Mouse (Mus musculus) kidney, embryonic 16.5 days (tissue): ENCODE measurements around the gene Glis3. TPM values are rescaled to one million over a fixed set of nuclear protein-coding genes. Genes with fewer than 3 reads are reported as not detected.

Experiments
- ATAC-seq: fragments of 200-750 bp; cut with Nextera tagmentation; 2 replicates; pipeline ENCODE4 v1.8.0; 2017; ENCODE audit warnings: moderate TSS enrichment; ENCODE audit not compliant: low FRiP score, low TSS enrichment
- H3K27ac ChIP-seq: fragments of 300-500 bp; sonication (generic); 2 replicates; pipeline ENCODE4 v1.5.1; 2014; ENCODE audit warnings: low read length
- H3K27me3 ChIP-seq: fragments of 300-500 bp; sonication (generic); 2 replicates; pipeline ENCODE4 v1.6.1; 2014; ENCODE audit warnings: low read length, control low read depth, mixed read lengths; ENCODE audit not compliant: insufficient read depth
- H3K36me3 ChIP-seq: fragments of 300-500 bp; sonication (generic); 2 replicates; pipeline ENCODE4 v1.6.1; 2014; ENCODE audit warnings: low read length, control low read depth, mixed read lengths; ENCODE audit not compliant: insufficient read depth
- H3K4me1 ChIP-seq: fragments of 300-500 bp; sonication (generic); 2 replicates; pipeline ENCODE4 v1.6.1; 2014; ENCODE audit warnings: low read length, control low read depth, mixed read lengths; ENCODE audit not compliant: insufficient read depth
- H3K4me2 ChIP-seq: fragments of 300-500 bp; sonication (generic); replicated peaks from 2 replicates; pipeline ENCODE4 v1.6.1; 2014; ENCODE audit warnings: low read depth, low read length
- H3K4me3 ChIP-seq: fragments of 300-500 bp; sonication (generic); 2 replicates; pipeline ENCODE4 v1.5.1; 2014; ENCODE audit warnings: mild to moderate bottlenecking, low read length
- H3K9ac ChIP-seq: fragments of 300-500 bp; sonication (generic); replicated peaks from 2 replicates; pipeline ENCODE4 v1.6.1; 2014; ENCODE audit warnings: low read length
- H3K9me3 ChIP-seq: fragments of 300-500 bp; sonication (generic); 2 replicates; pipeline ENCODE4 v1.6.1; 2016; ENCODE audit warnings: low read length, control low read depth
- WGBS: fragments of 180-500 bp; shearing (Covaris S2); extraction: QIAGEN DNeasy Blood & Tissue Kit; methylation state at CpG from one replicate; pipeline ENCODE4 v1.1.7; 2014; 5-methylcytosine and 5-hydroxymethylcytosine counted together
- polyA plus RNA-seq: library from polyadenylated mRNA; unstranded; fragments of >200 nt; fragmentation: Nextera tagmentation; extraction: Ambion mirVana; gene quantifications from 2 replicates; pipeline ENCODE4 v1.2.1, GENCODE M21; 2015

Gene Glis3
- polyA plus RNA-seq, 1 experiment from 2014 or later, result 9.0 TPM

GRCm38 (mm10) chr19:28428220-28428816 lies 251.6 kb downstream of the Glis3 start:
- H3K4me2 ChIP-seq, result no peak overlapping the region
- H3K9ac ChIP-seq, result no peak overlapping the region
- 68% methylated on average over 6 of the region's 6 CpGs for WGBS
- H3K27ac ChIP-seq, result no peak overlapping the region
- no peaks in the 10 kb centered on the region for H3K36me3 ChIP-seq
- H3K27me3 ChIP-seq, result no peaks in the 10 kb centered on the region
- no peaks in the 10 kb centered on the region for H3K4me1 ChIP-seq
- H3K4me3 ChIP-seq, result no peak overlapping the region
- ATAC-seq, result no peak
- no peaks in the 10 kb centered on the region for H3K9me3 ChIP-seq

GRCm38 (mm10) chr19:28424180-28424579 lies 255.7 kb downstream of the Glis3 start:
- H3K9ac ChIP-seq, result no peak overlapping the region
- H3K4me3 ChIP-seq, result no peak overlapping the region
- 92% methylated on average over 5 of the region's 5 CpGs for WGBS
- H3K4me1 ChIP-seq, result no peaks in the 10 kb centered on the region
- no peaks in the 10 kb centered on the region for H3K9me3 ChIP-seq
- H3K4me2 ChIP-seq, result no peak overlapping the region
- ATAC-seq, result no peak
- no peaks in the 10 kb centered on the region for H3K36me3 ChIP-seq
- no peaks in the 10 kb centered on the region for H3K27me3 ChIP-seq
- no peak overlapping the region for H3K27ac ChIP-seq

DNA sequence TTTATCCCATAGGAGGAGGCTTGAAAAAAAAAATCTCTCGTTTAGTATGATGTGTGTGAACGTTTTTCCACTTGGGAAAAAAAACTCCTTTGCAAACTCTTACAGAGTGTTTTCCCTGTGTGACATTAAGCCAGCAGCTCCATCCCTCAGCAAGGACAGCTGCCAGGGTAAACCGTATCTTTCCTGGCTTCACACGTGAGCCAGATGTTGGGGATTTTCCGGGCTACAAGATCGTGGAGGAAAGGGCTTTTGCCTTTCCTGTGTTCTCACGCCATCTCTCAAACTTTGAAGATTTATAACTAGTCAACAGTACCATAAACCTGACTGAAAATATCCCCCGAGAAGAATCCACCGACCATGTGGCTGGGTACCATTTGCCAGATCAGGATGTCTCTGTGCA lies 256.9 kb downstream of the Glis3 start:
- Histone ChIP-seq H3K9me3 (no peaks in the 10 kb centered on the region), H3K27ac (no peak overlapping the region), H3K9ac (no peak overlapping the region), H3K36me3 (no peaks in the 10 kb centered on the region), H3K4me1 (no peaks in the 10 kb centered on the region), H3K27me3 (no peaks in the 10 kb centered on the region), H3K4me2 (no peak overlapping the region), H3K4me3 (no peak overlapping the region)
- WGBS, result 21% methylated on average over 9 of the region's 9 CpGs
- no peak for ATAC-seq

DNA sequence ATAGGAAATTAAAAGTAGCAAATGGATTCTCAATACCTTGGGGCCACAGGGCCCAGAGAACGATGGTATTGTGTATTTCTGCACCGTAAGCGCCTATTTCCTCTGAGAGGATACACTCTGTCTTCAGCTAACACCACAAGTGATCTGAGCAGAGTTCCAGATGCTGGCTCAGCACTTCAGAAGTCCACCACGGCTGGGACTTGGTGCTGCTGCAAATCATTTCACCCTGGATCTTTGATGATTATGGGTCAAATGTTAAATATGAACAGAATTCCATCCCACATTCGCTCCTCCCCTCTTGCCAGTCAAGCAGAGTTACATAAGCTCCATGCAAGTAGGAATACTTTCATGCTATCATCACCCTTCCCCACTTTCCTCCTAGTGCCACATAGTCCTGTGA lies 263.8 kb downstream of the Glis3 start:
- WGBS, result 84% methylated on average over 5 of the region's 5 CpGs
- Histone ChIP-seq H3K4me3 (no peak overlapping the region), H3K27me3 (no peaks in the 10 kb centered on the region), H3K4me2 (no peak overlapping the region), H3K9me3 (no peaks in the 10 kb centered on the region), H3K27ac (no peak overlapping the region), H3K4me1 (no peaks in the 10 kb centered on the region), H3K36me3 (0 out of 2 replicates have a peak, but pooled peaks cover 4% of the 10 kb centered on the region), H3K9ac (no peak overlapping the region)
- ATAC-seq, result no peak

DNA sequence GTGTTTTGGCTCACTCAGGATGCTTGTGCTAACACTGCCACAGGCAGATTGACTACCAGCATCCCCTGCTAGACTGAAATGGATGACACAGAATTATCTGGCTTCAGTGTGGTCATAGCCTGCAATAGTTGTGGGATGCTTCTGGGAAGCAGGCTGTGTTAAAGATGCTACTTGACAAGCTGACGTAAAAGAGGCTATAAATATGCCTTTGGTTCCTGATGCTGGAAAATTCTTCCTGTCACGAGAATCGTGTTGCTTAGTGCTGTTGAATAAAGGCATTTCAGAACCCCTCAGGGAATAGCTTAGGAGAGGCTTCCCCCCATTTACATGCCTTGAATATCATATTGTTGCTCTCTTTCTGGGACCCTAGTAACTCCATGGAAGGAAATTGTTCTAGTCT lies 271.1 kb downstream of the Glis3 start:
- Histone ChIP-seq H3K9ac (no peak overlapping the region), H3K27me3 (no peaks in the 10 kb centered on the region), H3K4me2 (no peak overlapping the region), H3K4me3 (no peak overlapping the region), H3K27ac (no peak overlapping the region), H3K36me3 (0 out of 2 replicates have a peak, but pooled peaks cover 4% of the 10 kb centered on the region), H3K9me3 (no peaks in the 10 kb centered on the region), H3K4me1 (no peaks in the 10 kb centered on the region)
- WGBS, result 52% methylated on average over 3 of the region's 3 CpGs
- ATAC-seq, result no peak

DNA sequence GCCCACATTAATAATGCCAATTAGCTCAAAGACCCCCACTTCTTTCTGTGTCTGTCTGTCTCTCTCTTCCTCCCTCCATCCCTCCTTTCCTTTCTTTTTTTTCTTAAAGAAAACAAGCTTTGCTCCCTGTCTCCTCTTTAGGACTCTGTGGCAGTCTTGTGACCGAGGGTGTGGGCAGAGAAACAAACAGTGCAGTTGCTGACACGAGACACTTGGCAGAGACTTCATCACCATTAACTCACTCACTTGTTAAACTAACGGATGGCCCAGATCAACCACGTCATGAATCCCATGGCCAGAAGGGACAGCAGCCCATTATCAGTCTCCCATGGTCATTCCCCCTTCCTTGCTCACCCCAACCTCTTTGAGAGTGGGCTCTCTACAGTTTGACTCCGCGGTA lies 276.9 kb downstream of the Glis3 start:
- ATAC-seq, result no peak
- 45% methylated on average over 6 of the region's 6 CpGs for WGBS

GRCm38 (mm10) chr19:28395584-28395861 lies 284.4 kb downstream of the Glis3 start:
- H3K27ac ChIP-seq, result no peak overlapping the region
- no peaks in the 10 kb centered on the region for H3K36me3 ChIP-seq
- no peaks in the 10 kb centered on the region for H3K9me3 ChIP-seq
- H3K4me1 ChIP-seq, result no peaks in the 10 kb centered on the region; the same call in 1 of the 2 replicates
- H3K4me2 ChIP-seq, result no peak overlapping the region
- H3K4me3 ChIP-seq, result no peak overlapping the region
- peak; percentile 27; the same call in 1 of the 2 replicates for ATAC-seq
- H3K9ac ChIP-seq, result no peak overlapping the region
- 43% methylated on average over 1 of the region's 1 CpGs for WGBS
- H3K27me3 ChIP-seq, result no peaks in the 10 kb centered on the region

More for the DNA sequence above, 276.9 kb downstream of the Glis3 start:
- no peaks in the 10 kb centered on the region for H3K9me3 ChIP-seq
- no peaks in the 10 kb centered on the region for H3K36me3 ChIP-seq
- H3K27ac ChIP-seq, result no peak overlapping the region
- no peaks in the 10 kb centered on the region for H3K27me3 ChIP-seq
- H3K4me2 ChIP-seq, result no peak overlapping the region
- H3K4me1 ChIP-seq, result no peaks in the 10 kb centered on the region
- H3K4me3 ChIP-seq, result no peak overlapping the region
- no peak overlapping the region for H3K9ac ChIP-seq

DNA sequence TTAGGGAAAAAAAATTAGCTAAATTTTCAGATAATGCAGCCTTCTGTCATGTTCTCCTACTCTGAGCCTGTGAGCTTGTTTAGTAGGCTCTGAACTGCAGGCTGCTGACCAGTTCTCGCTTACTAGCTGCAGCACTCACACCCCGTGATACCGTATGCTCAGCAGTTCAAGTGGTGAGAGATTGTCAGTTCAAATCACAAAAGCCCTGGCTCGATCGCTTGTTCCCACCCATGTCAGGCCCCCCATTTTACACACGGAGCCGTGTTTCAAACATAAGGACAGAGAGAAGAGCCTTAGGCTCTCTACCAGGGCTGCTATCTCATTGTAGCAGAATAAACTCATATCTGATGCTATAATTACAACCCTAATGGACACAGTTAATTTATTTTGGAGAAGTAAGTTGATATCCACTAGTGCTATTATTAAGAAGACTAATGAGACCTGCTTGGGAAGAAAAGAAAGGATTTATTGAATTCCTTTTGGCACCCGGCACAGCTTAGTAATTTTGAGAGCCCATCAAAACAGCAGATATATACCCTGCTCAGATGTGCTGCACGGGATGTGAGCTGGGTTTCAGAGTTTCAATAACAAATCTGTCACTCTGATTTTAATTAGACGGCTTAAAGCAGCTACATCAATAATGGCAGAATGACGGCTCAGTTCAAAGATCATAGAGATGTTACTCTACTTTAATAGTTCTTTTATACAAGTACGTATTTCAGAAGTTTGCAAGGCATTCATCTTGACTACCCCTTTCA lies 284.9 kb downstream of the Glis3 start:
- WGBS, result 21% methylated on average over 12 of the region's 12 CpGs
- Histone ChIP-seq H3K27ac (no peak overlapping the region), H3K4me2 (no peak overlapping the region), H3K4me1 (no peaks in the 10 kb centered on the region; the same call in 1 of the 2 replicates), H3K9ac (no peak overlapping the region), H3K27me3 (no peaks in the 10 kb centered on the region), H3K36me3 (no peaks in the 10 kb centered on the region), H3K4me3 (no peak overlapping the region), H3K9me3 (no peaks in the 10 kb centered on the region)
- ATAC-seq, result peak; percentile 35; the same call in 1 of the 2 replicates

GRCm38 (mm10) chr19:28393766-28394165 lies 286.1 kb downstream of the Glis3 start:
- H3K9me3 ChIP-seq, result no peaks in the 10 kb centered on the region
- no peak overlapping the region for H3K9ac ChIP-seq
- H3K4me2 ChIP-seq, result no peak overlapping the region
- no peak overlapping the region for H3K27ac ChIP-seq
- H3K27me3 ChIP-seq, result no peaks in the 10 kb centered on the region
- H3K4me1 ChIP-seq, result no peaks in the 10 kb centered on the region; the same call in 1 of the 2 replicates
- no peak overlapping the region for H3K4me3 ChIP-seq
- 84% methylated on average over 7 of the region's 7 CpGs for WGBS
- ATAC-seq, result no peak
- H3K36me3 ChIP-seq, result no peaks in the 10 kb centered on the region

GRCm38 (mm10) chr19:28392838-28393237 lies 287.0 kb downstream of the Glis3 start:
- no peaks in the 10 kb centered on the region for H3K36me3 ChIP-seq
- H3K9ac ChIP-seq, result no peak overlapping the region
- WGBS, result 91% methylated on average over 3 of the region's 3 CpGs
- no peak for ATAC-seq
- no peaks in the 10 kb centered on the region for H3K9me3 ChIP-seq
- H3K4me2 ChIP-seq, result no peak overlapping the region
- no peaks in the 10 kb centered on the region; the same call in 1 of the 2 replicates for H3K4me1 ChIP-seq
- no peak overlapping the region for H3K4me3 ChIP-seq
- H3K27ac ChIP-seq, result no peak overlapping the region
- H3K27me3 ChIP-seq, result no peaks in the 10 kb centered on the region
